Mouse (Mus musculus) cerebellum, adult 2 months (tissue): ENCODE data around the gene Ccdc92b.

Experiments used
- CTCF ChIP-seq: fragments of 200-500 bp; IDR thresholded peaks from 2 replicates; pipeline ENCODE4 v1.5.1; 2011; ENCODE audit warnings: low read depth, mild to moderate bottlenecking, control low read depth, low read length, moderate library complexity, borderline replicate concordance; ENCODE audit not compliant: insufficient read depth
- POLR2A ChIP-seq: fragments of 200-500 bp; IDR thresholded peaks from 2 replicates; pipeline ENCODE4 v1.6.1; 2011; ENCODE audit warnings: low read length, control low read depth, borderline replicate concordance; ENCODE audit not compliant: insufficient read depth

- no peak for TF ChIP-seq CTCF
- no peak for TF ChIP-seq POLR2A
These were observed 4.3 kb downstream of the Ccdc92b start for GRCm38 (mm10) chr11:74623693-74624092.
